Mouse (Mus musculus) kidney, adult 2 months (tissue): ENCODE measurements around the gene Scgb2a2.

ENCODE experiments used
- CTCF ChIP-seq: fragments of 200-500 bp; conservative IDR thresholded peaks from 2 replicates; pipeline ENCODE4 v1.5.1; 2011; ENCODE audit warnings: low read depth, mild to moderate bottlenecking, control low read depth, low read length, moderate library complexity, mixed read lengths; ENCODE audit not compliant: insufficient read depth, insufficient read length
- POLR2A ChIP-seq: fragments of 200-500 bp; IDR thresholded peaks from one replicate; pipeline ENCODE4 v1.6.1; 2011; ENCODE audit warnings: low read depth, low read length, control low read depth

DNA sequence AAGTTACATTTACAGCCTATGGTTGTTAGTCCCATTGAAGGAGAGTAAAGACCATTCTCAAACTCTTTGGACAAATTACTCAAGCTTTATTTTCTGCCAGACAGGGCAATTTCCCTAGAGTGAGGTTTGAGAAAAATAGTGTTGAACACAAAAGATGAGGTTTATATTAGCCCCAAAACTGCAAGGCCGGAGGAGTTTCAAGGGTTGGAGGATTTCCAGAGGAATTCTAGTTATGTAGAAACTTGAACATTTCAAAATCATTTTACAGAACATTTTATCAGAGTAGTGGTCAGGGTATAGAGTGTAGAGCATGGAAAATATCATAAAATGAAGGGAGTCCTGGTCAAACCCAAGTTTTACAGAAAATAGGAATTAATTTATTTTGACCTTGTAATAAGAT is 17.5 kb downstream of the Scgb2a2 start:
- TF ChIP-seq CTCF (no peak), POLR2A (no peak)
